Comparison of ENCODE assay signal across 12 mouse cellular contexts in the genomic region with DNA sequence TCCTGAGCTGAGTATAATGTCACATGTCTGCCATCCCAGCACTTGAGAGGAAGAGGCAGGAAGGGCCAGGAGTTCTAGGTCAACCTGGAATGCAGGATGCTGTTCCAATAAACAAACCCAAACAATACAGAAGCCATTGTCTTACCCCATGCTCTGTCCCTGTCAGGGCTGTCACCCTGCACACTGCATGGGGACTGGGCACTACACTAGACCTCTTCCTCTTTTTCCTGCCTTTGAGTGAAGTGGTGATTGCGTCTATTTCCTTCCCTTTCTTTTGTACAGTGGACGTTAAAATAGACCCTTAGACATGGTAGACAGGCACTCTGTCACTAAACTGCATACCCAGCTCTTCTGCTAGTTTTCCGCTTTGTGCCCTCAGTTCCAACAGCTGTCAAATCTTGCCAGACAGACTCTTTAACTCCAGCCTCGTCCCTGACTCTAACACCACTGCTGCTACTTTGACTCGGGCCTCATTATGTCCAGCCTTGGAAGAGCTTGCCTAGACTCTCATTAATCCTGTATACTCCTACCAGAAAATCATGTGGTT. TPM values are rescaled to one million over a fixed set of nuclear protein-coding genes. Genes with fewer than 3 reads are reported as not detected.
DNase-seq lines count a peak whose midpoint lies in the region; ATAC-seq lines count a peak whose summit lies in the region.
"Had no signal": no experiment of that assay in that cellular context is flagged by ENCODE, and none has a peak within 500 bp of the region (broad histone marks: within the 10 kb centered on the region; RNA-seq: fewer than 3 reads in every experiment).

No protein-coding gene starts in this region.

- H3K9ac ChIP-seq in hindbrain, embryonic 13.5 days = no peak overlapping the region
- H3K9ac ChIP-seq: hindbrain, embryonic 12.5 days had no signal

- DNase-seq in kidney, postnatal 14 days = peak; percentile 34
- DNase-seq in kidney, postnatal 25 days = no peak
- DNase-seq in MEL-GATA-1-ER (ENCODE audit: extremely low read depth, low read depth) (peak; percentile 62), adipocyte (ENCODE audit: low spot score) (no peak)
- DNase-seq in lung, postnatal 14 days = peak; percentile 16
- DNase-seq: adrenal gland, postnatal 10 days; cerebellum, adult 9-11 months; right cerebral cortex, postnatal 25 days; thymus, postnatal 25 days had no signal

- no peak overlapping the region for H3K4me2 ChIP-seq in hindbrain, embryonic 13.5 days
- H3K4me2 ChIP-seq: hindbrain, embryonic 12.5 days had no signal

- no peaks in the 10 kb centered on the region for H3K27me3 ChIP-seq in hindbrain, embryonic 13.5 days
- H3K27me3 ChIP-seq: hindbrain, embryonic 12.5 days had no signal

- H3K9me3 ChIP-seq in hindbrain, embryonic 13.5 days = no peaks in the 10 kb centered on the region
- H3K9me3 ChIP-seq: hindbrain, embryonic 12.5 days had no signal

- H3K36me3 ChIP-seq in hindbrain, embryonic 13.5 days = peaks cover 87% of the 10 kb centered on the region

- WGBS in hindbrain, embryonic 13.5 days = 92% methylated on average over 5 of the region's 5 CpGs

- H3K4me3 ChIP-seq in hindbrain, embryonic 13.5 days = no peak overlapping the region
- H3K4me3 ChIP-seq: hindbrain, embryonic 12.5 days had no signal

- no peaks in the 10 kb centered on the region for H3K4me1 ChIP-seq in hindbrain, embryonic 13.5 days (replicated peaks)
- H3K4me1 ChIP-seq: hindbrain, embryonic 12.5 days had no signal

- peak; percentile 98 for ATAC-seq in granulocyte monocyte progenitor cell, adult 5-6 weeks (replicated peaks; ENCODE audit: poor library complexity, severe bottlenecking)
- no peak for ATAC-seq in hindbrain, embryonic 13.5 days (ENCODE audit: low FRiP score)

- H3K27ac ChIP-seq in hindbrain, embryonic 13.5 days = no peak overlapping the region
- H3K27ac ChIP-seq: hindbrain, embryonic 12.5 days had no signal

RNA-seq across cellular contexts. Expression of gene Gmeb1, which starts 13.9 kb away (rescaled TPM):
- 16.8 and 20.9 TPM in 2 replicates for total RNA-seq in granulocyte monocyte progenitor cell, adult 5-6 weeks (2014; fragmentation: Nextera tagmentation)
- 15.3 and 18.0 TPM in 2 replicates for total RNA-seq in granulocyte monocyte progenitor cell, adult 5-6 weeks (2017)
- 47.1 and 48.7 TPM in 2 replicates for polyA plus RNA-seq in hindbrain, embryonic 13.5 days (2015; fragmentation: Nextera tagmentation; extraction: Ambion mirVana)

RNA-seq across cellular contexts. Expression of gene Taf12, which starts 26.7 kb away (rescaled TPM):
- total RNA-seq in granulocyte monocyte progenitor cell, adult 5-6 weeks (2014; fragmentation: Nextera tagmentation) = 23.1 and 25.5 TPM in 2 replicates
- total RNA-seq in granulocyte monocyte progenitor cell, adult 5-6 weeks (2017) = 47.0 and 48.7 TPM in 2 replicates
- polyA plus RNA-seq in hindbrain, embryonic 13.5 days (2015; fragmentation: Nextera tagmentation; extraction: Ambion mirVana) = 44.6 and 49.0 TPM in 2 replicates

RNA-seq across cellular contexts. Expression of gene Ythdf2, which starts 35.4 kb away (rescaled TPM):
- total RNA-seq in granulocyte monocyte progenitor cell, adult 5-6 weeks (2014; fragmentation: Nextera tagmentation) = 55.2 and 65.3 TPM in 2 replicates
- 63.6 and 81.8 TPM in 2 replicates for total RNA-seq in granulocyte monocyte progenitor cell, adult 5-6 weeks (2017)
- 134 and 137 TPM in 2 replicates for polyA plus RNA-seq in hindbrain, embryonic 13.5 days (2015; fragmentation: Nextera tagmentation; extraction: Ambion mirVana)

RNA-seq across cellular contexts. Expression of gene Rab42, which starts 55.7 kb away (rescaled TPM):
- 3.2 TPM in 1 of 2 replicates, not detected in the other for total RNA-seq in granulocyte monocyte progenitor cell, adult 5-6 weeks (2014; fragmentation: Nextera tagmentation)
- not detected in 2 replicates for total RNA-seq in granulocyte monocyte progenitor cell, adult 5-6 weeks (2017)
- 0.80 and 0.84 TPM in 2 replicates for polyA plus RNA-seq in hindbrain, embryonic 13.5 days (2015; fragmentation: Nextera tagmentation; extraction: Ambion mirVana)

Comparison
In these comparisons a context has a peak if more than half of its experiments do, and no peak if none do; other contexts are left out.
1. DNase-seq: peak in kidney, postnatal 14 days (single experiment), MEL-GATA-1-ER (single experiment) and lung, postnatal 14 days (single experiment); none in kidney, postnatal 25 days (0 of 2) and adipocyte (single experiment).